Mouse (Mus musculus) limb, embryonic 14.5 days (tissue): Measurements from ENCODE around the gene Parp4. TPM values are rescaled to one million over a fixed set of nuclear protein-coding genes. Genes with fewer than 3 reads are reported as not detected.

Experiments
- ATAC-seq: fragments of 200-750 bp; cut with Nextera tagmentation; 2 replicates; pipeline ENCODE4 v1.8.0; 2017; ENCODE audit warnings: low read depth, moderate number of reproducible peaks, moderate TSS enrichment; ENCODE audit not compliant: low FRiP score
- DNase-seq: peaks from one replicate; pipeline ENCODE4 v3.0.0-alpha.2; 2015; ENCODE audit warnings: low spot score
- H3K27ac ChIP-seq: fragments of 300-500 bp; sonication (generic); replicated peaks from 2 replicates; pipeline ENCODE4 v1.5.1; 2014; ENCODE audit warnings: low read depth, mild to moderate bottlenecking, low read length, moderate library complexity, mixed read lengths
- H3K27me3 ChIP-seq: fragments of 300-500 bp; sonication (generic); 2 replicates; pipeline ENCODE4 v1.6.1; 2014; ENCODE audit warnings: low read length, mixed read lengths; ENCODE audit not compliant: control insufficient read depth, insufficient read depth
- H3K36me3 ChIP-seq: fragments of 300-500 bp; sonication (generic); 2 replicates; pipeline ENCODE4 v1.6.1; 2014; ENCODE audit warnings: mild to moderate bottlenecking, low read length, moderate library complexity, mixed read lengths; ENCODE audit not compliant: control insufficient read depth, insufficient read depth
- H3K4me1 ChIP-seq: fragments of 300-500 bp; sonication (generic); 2 replicates; pipeline ENCODE4 v1.6.1; 2014; ENCODE audit warnings: antibody characterized with exemption, low read length, mixed read lengths; ENCODE audit not compliant: control insufficient read depth, insufficient read depth
- H3K4me2 ChIP-seq: fragments of 300-500 bp; sonication (generic); replicated peaks from 2 replicates; pipeline ENCODE4 v1.6.1; 2014; ENCODE audit warnings: low read depth, mild to moderate bottlenecking, low read length, moderate library complexity; ENCODE audit not compliant: severe bottlenecking
- H3K4me3 ChIP-seq: fragments of 300-500 bp; sonication (generic); replicated peaks from 2 replicates; pipeline ENCODE4 v1.5.1; 2014; ENCODE audit warnings: low read length
- H3K9ac ChIP-seq: fragments of 300-500 bp; sonication (generic); 2 replicates; pipeline ENCODE4 v1.6.1; 2014; ENCODE audit warnings: mild to moderate bottlenecking, low read depth, low read length, moderate library complexity; ENCODE audit not compliant: severe bottlenecking
- H3K9me3 ChIP-seq: fragments of 300-500 bp; sonication (generic); 2 replicates; pipeline ENCODE4 v1.6.1; 2016; ENCODE audit warnings: low read length; ENCODE audit not compliant: control insufficient read depth
- POLR2A ChIP-seq: fragments of 200-500 bp; IDR thresholded peaks from 2 replicates; pipeline ENCODE4 v1.8.0; 2012; ENCODE audit warnings: inconsistent platforms, mild to moderate bottlenecking, moderate library complexity, borderline replicate concordance; ENCODE audit not compliant: insufficient read depth, insufficient read length; ENCODE audit errors: extremely low read depth
- WGBS: fragments of 180-500 bp; shearing (Covaris S2); extraction: QIAGEN DNeasy Blood & Tissue Kit; methylation state at CpG from one replicate; pipeline ENCODE4 v1.1.7; 2014; 5-methylcytosine and 5-hydroxymethylcytosine counted together
- polyA plus RNA-seq, 2 experiments: library from polyadenylated mRNA; depleted of rRNA in 1 of 2; stranded (reverse) in 1 of 2; unstranded in 1 of 2; fragments of >200 nt; fragmentation: Nextera tagmentation in 1 of 2; extraction: Ambion mirVana in 1 of 2; gene quantifications; 2 replicates each; pipeline versions ENCODE4 v1.2.1 to v1.2.3; 2012 to 2014

Gene Parp4
- polyA plus RNA-seq, 2 experiments, result 3.9 to 5.2 TPM

DNA sequence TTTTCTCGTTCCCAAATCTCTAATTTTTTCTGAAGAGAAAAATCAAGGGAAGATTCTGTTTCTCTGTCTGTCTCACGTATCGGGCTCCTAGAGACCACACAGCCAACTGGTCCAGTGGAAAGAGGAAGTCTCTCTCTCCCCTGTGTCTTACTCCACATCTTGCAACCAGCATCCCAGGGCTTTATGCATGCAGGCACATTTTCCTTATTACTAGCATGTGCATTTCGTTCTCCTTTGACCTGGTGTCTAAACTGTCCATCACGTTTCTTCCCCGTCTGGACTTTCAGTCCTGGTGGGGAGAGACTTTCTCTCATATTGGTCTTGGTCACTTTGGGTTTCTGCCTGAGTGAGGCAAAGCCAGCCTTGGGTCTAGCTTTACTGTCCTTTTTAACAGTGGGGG is 22.5 kb upstream of the Parp4 start:
- ATAC-seq, result no peak
- Histone ChIP-seq H3K9me3 (no peaks in the 10 kb centered on the region), H3K4me2 (no peak overlapping the region), H3K36me3 (peaks cover 30% of the 10 kb centered on the region), H3K9ac (no peak overlapping the region), H3K27ac (no peak overlapping the region), H3K27me3 (no peaks in the 10 kb centered on the region), H3K4me3 (no peak overlapping the region), H3K4me1 (no peaks in the 10 kb centered on the region)
- no peak for DNase-seq
- TF ChIP-seq POLR2A, result no peak
- WGBS, result 81% methylated on average over 6 of the region's 6 CpGs

DNA sequence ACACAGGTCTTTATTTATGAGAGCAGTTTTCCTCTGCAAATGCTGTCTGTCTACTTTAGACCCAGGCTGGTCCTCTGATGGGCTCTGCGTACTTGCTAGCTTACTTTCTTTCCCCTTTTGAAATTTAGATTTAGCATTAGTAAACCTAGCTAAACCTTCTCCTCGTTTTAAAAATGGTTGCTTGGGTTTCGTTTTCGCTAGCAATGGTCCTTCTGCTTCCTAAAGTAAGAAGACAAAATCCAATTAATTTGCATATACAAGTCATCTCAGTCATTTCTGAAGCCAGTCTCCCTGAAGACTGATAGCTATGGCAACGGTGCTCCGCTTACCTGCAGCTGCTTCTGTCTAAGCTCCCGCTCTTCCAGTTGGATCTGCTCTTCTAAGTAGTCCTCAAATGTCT is 22.1 kb upstream of the Parp4 start:
- 93% methylated on average over 7 of the region's 7 CpGs for WGBS
- ATAC-seq, result no peak
- Histone ChIP-seq H3K4me2 (no peak overlapping the region), H3K4me3 (no peak overlapping the region), H3K27me3 (no peaks in the 10 kb centered on the region), H3K4me1 (no peaks in the 10 kb centered on the region), H3K9ac (no peak overlapping the region), H3K9me3 (no peaks in the 10 kb centered on the region), H3K27ac (no peak overlapping the region), H3K36me3 (peaks cover 34% of the 10 kb centered on the region)
- no peak for TF ChIP-seq POLR2A
- DNase-seq, result no peak

DNA sequence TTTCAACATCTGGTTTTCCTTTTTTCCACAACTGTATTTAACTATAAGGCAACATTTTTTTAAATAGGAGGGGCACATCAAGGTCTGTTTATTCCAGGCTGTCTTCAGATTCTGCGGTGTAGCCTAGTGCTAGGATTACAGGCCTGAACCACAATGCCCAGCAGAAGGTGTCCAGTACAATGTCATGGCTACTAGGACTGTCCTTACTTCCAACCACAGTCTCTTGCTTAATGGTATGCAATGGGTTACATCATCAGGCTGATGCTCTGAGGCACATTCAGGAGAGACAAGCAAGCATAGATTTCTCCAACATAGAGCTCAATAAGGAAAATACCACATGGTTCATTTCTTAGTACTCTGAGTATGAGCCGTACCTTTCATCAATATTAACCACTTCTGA is 20.7 kb upstream of the Parp4 start:
- H3K9me3 ChIP-seq, result no peaks in the 10 kb centered on the region
- TF ChIP-seq POLR2A, result no peak
- DNase-seq, result no peak
- no peak overlapping the region for H3K4me3 ChIP-seq
- no peak overlapping the region for H3K27ac ChIP-seq
- no peak overlapping the region for H3K9ac ChIP-seq
- 97% methylated on average over 2 of the region's 2 CpGs for WGBS
- peaks cover 34% of the 10 kb centered on the region for H3K36me3 ChIP-seq
- ATAC-seq, result no peak
- H3K4me1 ChIP-seq, result no peaks in the 10 kb centered on the region
- no peak overlapping the region for H3K4me2 ChIP-seq
- no peaks in the 10 kb centered on the region for H3K27me3 ChIP-seq

- Histone ChIP-seq H3K27me3 (no peaks in the 10 kb centered on the region), H3K9me3 (no peaks in the 10 kb centered on the region), H3K4me2 (no peak overlapping the region), H3K9ac (no peak overlapping the region), H3K4me1 (no peaks in the 10 kb centered on the region), H3K4me3 (no peak overlapping the region), H3K36me3 (peaks cover 24% of the 10 kb centered on the region), H3K27ac (no peak overlapping the region)
- ATAC-seq (no peak), DNase-seq (no peak)
- TF ChIP-seq POLR2A, result no peak
- WGBS, result 91% methylated on average over 3 of the region's 3 CpGs
Measured at GRCm38 (mm10) chr14:56559134-56559533, 16.3 kb upstream of the Parp4 start.

GRCm38 (mm10) chr14:56567476-56567875 is 7.9 kb upstream of the Parp4 start:
- no peak for ATAC-seq
- Histone ChIP-seq H3K27ac (no peak overlapping the region), H3K4me1 (peaks cover 4% of the 10 kb centered on the region; the same call in 1 of the 2 replicates), H3K36me3 (0 out of 2 replicates have a peak, but pooled peaks cover 10% of the 10 kb centered on the region), H3K4me2 (no peak overlapping the region), H3K9me3 (no peaks in the 10 kb centered on the region), H3K27me3 (no peaks in the 10 kb centered on the region), H3K4me3 (no peak overlapping the region), H3K9ac (no peak overlapping the region)
- no peak for DNase-seq
- TF ChIP-seq POLR2A, result no peak
- WGBS, result 84% methylated on average over 7 of the region's 7 CpGs

GRCm38 (mm10) chr14:56569041-56569440 is 6.4 kb upstream of the Parp4 start:
- DNase-seq (no peak), ATAC-seq (no peak)
- WGBS, result 66% methylated on average over 4 of the region's 4 CpGs
- Histone ChIP-seq H3K9ac (no peak overlapping the region), H3K27me3 (no peaks in the 10 kb centered on the region), H3K4me1 (peaks cover 4% of the 10 kb centered on the region; the same call in 1 of the 2 replicates), H3K27ac (no peak overlapping the region), H3K4me3 (no peak overlapping the region), H3K4me2 (no peak overlapping the region), H3K36me3 (no peaks in the 10 kb centered on the region), H3K9me3 (no peaks in the 10 kb centered on the region)
- TF ChIP-seq POLR2A, result no peak
